Mouse (Mus musculus) hematopoietic stem cell, adult 5-6 weeks (primary cell): ENCODE measurements around the gene Mctp2. TPM values are rescaled to one million over a fixed set of nuclear protein-coding genes. Genes with fewer than 3 reads are reported as not detected.

Experiments used
- ATAC-seq, 2 experiments: fragments of 125-278 bp in 1 of 2; replicated peaks in 1 of 2; 2 replicates each; pipeline ENCODE4 v1.8.0; 2016 to 2017; ENCODE audit warnings: inconsistent platforms in 2 of 2, mild to moderate bottlenecking in 2 of 2, moderate number of reproducible peaks in 2 of 2, low read depth in 1 of 2, moderate TSS enrichment in 1 of 2; ENCODE audit not compliant: low FRiP score in 2 of 2, poor library complexity in 2 of 2, severe bottlenecking in 2 of 2, insufficient read depth in 1 of 2, low TSS enrichment in 1 of 2
- total RNA-seq: library from RNA; stranded (forward); fragments of 172-1452, 232-1000 nt; gene quantifications from 2 replicates; pipeline ENCODE4 v1.2.3, GENCODE M21; 2017

Gene Mctp2
- total RNA-seq, 1 experiment from 2014 or later: 14.5 TPM

DNA sequence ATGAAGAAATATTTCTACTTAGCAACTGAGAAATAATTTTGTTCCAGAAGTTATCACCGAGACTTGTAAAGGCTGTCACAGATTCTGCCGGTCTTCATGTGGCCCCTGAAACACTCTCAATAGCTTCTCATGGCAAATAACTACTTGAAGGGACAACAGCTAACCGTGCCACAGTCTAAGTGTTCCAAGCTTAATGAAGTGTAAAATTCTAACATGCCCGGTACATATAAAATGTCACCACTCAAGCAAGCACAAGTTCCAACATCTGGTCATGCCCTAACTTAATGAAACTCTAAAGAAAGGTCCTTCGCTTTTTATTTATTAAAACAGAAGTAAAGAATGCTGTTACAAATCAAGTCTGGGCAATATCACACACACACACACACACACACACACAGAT is 82.8 kb downstream of the Mctp2 start:
- no peak for ATAC-seq

DNA sequence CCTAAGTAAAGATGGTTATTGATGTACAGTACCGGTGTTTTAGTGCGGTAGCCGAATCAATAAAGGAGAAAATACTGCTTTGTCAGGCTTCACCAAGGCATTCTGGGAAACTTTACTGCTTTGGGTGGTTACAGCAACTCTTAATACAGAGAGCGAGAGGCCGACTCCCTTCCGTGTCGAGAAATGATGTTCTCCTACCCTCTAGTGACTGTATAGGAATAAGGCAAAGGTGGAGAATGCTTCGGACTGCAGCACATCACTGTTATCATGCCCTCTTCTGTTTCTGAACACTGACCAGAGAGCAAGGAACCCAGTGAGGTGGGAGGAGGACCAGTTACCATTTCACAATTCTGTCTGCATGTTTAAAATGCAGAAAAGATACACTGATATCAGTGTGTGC is 83.9 kb downstream of the Mctp2 start:
- ATAC-seq: no peak

DNA sequence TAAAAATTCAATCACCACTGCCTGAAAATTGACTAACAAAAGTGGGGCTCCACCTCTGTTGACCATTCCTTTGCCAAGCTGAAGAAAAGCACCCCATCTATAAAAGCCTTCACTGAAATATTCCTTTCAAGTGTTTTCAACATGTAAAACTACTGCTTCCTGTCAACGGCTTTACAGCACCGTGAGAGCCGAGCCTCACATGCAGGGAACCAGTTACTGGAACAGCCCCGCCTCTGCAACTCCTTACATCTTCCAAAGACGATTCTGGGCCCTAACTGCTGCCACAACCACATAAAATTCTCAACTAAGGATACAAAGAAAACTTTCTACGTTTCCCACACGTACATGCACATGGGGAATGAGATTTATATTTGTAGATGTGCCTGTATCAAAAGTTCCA is 88.4 kb downstream of the Mctp2 start:
- ATAC-seq: no peak

DNA sequence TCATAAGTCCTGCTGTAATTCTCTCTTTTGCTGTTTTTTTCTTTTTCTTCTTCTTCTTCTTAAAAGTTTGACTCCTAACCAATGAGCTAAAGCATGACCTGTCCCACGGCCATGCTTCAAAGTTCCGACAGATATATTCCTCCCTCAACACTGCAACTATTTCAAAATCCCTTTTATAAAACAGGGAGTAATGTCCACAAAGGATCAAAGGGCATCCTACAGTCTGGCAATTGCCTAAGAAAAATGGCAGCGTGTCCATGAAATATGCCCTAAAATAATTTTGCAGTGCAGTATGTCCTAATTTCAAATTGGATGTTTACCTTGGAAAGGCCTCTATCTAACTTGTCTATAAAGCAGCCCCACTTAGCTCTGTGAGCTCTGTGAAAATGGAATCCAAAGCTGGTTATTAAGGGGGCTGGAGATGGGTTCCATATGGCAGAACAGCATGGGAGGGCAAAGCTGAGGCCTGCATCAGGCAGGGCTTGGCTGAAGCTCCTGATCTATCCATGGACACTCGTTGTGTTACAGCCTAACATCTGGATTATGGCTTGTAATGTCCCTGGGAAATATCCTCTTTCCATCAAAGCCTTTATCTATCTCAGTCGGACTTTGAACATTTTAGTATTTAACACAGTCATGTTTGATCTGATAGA is 90.7 kb downstream of the Mctp2 start:
- no peak for ATAC-seq

DNA sequence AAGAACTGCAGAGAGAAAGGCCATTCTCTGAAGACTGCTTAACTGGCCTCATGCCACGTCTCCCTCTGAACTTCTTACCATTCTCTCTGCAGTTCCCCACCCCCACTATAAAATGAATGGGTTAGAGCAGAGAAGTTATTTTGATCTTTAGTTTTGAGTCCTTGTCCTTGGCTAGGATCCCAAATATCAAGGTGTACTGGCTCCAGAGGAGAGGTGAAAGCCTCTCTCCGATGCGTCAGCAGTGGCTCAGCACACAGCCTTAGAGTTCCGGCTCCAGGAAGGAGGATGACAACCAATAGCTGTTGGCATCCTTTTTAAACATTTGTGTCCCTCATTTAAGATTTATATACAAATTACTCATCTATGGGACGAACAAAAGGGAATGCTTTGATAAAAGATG is 96.2 kb downstream of the Mctp2 start:
- no peak for ATAC-seq

DNA sequence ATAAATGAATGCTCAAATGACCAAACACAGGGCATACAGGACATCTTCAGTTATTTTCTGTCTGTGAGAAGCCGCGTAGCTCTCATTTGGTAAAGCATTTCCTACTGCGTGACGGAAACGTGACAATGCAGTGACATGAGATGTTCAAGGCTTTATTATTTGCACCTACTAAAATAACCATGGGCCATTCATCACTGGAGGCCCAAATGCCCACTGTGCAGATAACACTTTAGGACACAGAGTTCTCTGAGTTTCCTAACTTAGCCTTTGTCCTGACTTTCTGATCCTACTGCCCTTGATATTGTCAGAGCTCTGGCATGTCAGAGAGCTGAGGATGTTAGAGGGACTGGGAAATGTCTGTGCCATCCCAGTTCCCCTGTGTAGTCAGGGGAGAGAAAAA is 97.1 kb downstream of the Mctp2 start:
- no peak for ATAC-seq

DNA sequence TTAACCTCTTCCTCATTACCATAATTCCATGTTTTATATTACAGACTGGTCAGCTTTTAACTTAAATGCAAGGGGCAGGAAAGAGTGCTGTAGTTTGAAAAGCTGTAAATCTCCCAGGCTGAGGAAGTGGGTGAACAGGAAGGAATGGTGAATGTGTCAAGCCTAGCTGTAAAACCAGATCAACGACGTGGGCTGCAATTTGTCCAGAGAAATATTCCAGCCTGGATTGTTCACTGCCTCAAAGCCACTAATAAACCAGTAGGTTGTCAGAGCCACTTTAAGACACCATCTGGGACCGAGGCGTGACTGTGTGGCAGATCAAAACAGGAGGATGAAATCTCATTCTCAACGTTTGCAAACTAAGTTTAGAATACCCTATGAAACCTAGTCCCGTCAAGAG is 99.6 kb downstream of the Mctp2 start:
- ATAC-seq: peak; percentile 17 to 33; a peak in 2 of 4 replicates

DNA sequence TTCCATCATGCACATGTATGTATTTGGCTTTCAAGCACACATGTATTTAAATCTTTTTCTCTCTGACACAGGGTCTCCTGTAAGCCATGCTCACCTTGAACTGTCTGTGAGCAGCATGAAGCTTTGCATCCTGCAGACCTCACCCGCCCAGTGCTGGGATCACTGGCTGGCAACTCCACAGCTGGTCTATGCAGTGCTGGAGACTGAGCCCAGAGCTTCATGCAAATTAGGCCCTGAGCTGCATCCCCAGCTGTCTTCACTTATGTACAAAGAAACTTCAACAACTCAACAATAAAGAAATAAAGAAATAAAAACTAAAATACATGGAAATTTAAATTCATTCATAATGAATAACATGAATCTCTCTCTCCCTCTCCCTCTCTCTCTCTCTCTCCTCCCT is 110.7 kb downstream of the Mctp2 start:
- ATAC-seq: no peak

DNA sequence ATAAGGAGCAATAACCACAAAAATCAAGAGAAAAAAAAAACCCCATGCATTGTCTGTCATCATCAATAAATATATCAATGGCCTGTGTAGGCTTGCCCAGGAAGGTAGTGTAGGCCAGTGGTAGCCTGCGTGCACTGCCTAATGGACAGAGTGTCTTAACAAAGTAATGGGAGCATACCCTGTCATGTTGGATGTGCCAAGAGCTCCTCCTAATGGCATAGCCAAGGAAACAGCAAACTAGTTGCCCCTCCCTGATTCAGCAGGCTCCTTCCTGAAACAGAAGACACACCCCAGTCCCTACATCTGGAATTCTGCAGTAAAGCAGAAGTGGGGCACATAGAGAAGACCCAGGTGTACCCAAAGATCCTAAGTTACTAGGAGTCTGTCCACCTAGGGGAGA is 113.1 kb downstream of the Mctp2 start:
- no peak for ATAC-seq

DNA sequence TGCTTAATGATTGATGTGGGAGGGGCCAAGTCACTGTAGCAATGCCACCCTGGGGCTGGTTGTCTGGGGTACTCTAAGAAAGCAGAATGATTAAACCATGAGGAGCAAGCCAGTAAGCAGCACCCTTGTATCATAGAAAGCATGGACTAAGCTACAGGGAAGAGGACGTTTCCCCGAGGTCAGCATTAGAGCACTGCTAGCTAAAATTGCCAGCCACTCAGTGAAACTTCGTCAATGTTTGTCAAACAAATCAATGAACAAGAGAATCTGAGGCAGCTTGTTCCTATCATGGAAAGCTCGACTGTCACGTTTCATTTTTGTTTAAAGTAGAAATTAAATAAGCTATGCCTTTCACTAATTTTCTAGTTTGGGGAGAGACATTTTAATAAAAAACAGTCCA is 124.8 kb downstream of the Mctp2 start:
- no peak for ATAC-seq

DNA sequence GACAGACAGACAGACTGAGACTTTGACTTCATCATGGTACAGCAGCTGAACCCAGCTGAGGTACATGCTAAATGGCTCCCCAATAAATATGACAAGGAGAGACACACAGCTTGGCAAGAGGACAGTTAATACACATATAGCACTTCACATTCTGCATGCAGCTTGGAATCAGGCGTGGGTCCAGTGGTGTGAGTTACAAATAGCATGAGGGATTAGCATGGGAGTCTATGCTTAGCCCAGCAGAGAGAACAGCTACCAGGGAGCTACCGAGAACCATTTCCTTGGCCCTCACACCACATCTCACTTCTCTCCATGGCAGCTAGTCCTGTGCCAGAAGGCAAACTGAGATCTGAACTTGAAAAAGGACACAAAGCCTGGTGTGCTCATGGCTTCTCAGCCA is 137.1 kb downstream of the Mctp2 start:
- no peak for ATAC-seq

DNA sequence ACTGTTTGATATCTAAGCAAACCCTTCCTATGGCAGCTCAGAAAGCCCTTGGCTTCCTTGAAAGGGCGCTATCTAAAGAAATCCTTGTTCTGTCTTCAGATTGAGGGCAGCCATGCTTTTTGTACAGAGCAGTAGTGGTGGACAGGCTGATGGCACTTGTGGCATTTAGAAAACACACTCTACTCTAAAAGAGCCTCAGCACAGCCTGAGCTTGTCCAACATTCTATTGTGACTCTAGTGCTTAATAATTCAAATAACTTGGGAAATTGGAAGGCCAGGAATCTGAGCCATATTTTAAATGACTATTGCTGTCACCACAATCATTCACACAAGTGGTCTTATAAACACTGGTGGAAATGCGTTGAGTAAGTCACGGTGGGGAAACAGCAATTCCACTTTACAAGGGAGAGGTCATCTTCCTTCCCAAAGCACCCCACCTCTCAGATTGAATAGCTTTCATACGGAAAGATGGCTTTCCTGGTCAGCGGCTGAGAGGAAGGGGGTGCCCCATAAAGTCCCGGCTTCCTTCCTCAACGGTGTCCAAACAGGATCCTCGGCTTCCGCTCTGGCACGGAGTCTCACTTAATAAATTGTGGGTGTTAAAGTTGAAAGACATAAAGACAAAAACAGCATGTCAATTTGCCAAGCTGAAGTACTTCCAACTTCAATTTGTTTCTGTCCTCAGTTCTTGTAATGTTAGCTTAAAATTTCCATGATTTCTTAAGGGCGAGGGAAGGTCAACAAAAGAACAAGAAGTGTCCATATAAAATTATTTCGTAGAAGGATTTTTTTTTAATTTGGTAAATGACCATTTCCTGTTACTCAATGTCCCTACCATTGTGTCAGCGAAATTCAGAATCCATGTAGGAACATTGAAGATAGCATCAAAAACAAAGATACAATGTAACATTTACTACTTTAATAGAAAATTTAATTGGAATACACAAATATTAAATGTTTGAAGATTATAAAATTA is 140.4 kb downstream of the Mctp2 start:
- ATAC-seq: no peak

DNA sequence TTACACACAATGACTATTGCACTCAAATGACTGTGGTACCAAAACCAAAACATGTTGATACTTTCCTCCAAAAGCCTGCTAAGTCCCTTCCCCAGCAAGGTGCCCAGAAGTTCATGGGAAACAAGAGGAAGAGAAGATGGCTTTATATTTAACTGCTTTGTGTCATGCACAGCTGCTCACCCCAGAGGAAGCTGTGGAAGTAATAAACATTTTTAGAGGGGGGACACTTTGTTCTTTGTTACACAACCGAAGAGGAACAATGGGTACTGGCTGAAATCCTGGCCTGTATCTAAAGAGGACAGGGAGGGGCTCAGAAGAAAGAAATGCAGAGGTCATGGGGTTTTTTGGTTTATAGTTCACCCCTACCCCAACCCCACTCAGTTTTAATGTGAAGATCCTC is 144.2 kb downstream of the Mctp2 start:
- ATAC-seq: no peak

DNA sequence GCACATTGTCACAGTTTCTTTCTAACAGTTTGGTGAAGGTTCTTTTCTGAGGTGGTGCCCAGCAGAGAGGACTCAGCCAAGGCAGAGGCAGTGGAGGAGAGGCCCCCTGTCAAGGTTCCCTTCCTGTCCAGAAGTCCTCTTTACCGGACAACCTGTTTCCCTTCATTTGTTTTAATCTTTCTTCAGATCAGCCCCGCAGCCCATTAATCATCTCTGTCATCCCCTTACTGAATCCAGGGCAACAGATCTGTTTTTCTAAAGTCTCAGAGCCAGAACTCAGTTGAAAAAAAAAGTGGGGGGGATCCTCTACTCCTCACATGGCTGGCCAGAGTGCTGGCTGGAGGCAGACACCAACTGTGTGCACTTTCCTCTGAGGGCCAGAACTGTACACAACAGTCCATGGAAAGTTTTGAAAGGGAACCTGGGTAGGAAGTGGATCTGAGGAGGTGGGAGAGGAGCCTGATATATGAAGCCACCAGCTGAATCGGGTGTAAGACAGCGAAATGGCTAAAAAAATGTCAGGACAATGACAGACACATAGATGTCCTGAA is 146.8 kb downstream of the Mctp2 start:
- ATAC-seq: 0 out of 4 replicates have a peak, but pooled peaks of 1 of the 2 experiments have one; percentile 17

DNA sequence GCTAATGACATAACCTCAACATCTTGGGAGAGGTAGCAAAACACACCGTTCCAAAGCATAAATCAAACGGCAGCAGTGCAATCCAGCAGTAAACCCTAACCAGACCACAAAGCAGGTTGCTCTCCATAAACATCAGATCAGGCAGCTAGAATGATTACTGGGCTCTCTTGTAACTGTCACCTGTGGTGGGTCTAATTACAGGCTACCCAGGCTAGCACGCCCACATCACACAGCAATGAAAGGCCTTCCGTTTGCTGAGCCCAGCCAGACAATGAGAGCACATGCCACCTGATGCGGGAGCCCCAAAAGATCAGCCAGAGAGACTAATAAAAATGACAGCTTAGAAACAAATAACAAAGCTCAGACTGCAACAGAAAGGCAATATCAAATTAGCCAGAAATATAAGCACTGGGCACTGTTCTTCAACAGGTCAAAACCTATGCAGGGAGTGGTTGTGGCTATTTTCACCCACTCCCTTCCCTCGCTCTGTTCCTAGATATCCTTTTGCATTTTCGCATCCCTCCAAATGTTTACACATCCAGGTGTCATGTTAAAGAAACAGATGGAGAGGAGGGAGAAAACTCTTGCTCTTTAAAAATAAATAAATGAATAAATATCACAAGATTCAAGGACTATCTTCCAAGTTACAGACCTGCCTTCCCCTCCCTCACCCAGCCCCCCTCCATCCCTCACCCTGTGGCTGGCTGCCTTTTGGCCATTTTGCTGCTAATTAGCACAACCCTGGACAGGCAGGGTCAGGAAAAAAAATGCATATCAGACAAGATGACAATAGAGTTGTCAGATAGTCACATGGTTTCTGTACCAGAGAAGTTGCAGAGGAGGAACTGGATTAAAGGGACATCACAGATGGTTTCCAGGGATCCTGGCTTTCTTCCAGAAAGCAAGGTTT is 155.4 kb downstream of the Mctp2 start:
- ATAC-seq: no peak

DNA sequence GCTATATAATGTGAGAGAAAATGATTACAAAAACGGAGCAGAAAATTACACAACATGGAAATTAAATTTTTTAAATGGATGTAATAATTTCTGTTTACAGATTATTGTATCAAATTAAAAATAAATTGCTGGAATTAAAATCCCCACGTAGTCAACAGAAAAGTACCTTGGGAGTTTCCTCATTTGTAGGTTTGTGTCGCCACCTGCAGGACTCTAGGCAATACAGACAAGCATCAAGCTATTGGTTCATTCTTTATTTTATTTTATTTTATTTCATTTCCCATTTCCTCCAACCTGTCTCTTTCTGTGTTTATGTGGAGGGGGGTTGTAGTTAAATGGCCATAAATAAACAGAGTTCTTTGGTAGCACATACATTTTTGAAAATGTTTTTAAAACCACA is 157.3 kb downstream of the Mctp2 start:
- ATAC-seq: no peak

DNA sequence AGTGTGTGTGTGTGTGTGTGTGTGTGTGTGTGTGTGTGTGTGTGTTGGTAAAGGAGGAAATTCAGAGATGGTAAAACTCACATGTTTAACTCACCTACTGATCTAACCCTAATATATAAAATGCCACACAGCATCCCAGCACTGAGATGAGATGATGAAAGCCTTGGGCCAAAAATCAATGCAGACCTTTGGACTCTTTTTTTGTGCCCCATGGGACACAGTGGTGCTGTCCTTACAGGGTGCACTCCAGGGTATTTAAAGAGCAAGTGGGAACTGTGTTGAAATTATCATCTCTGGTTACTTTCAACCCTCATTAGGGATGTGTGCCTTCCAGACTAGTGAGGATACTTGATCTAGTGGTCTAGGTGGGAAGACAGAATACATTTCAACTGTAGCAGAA is 159.6 kb downstream of the Mctp2 start:
- no peak for ATAC-seq
